Mouse (Mus musculus): ENCODE data around the gene Xpo4.

Xpo4 gene

GRCm38 (mm10) chr14:57535646-57536045, 129.6 kb downstream of the Xpo4 start:
- no peak for DNase-seq (ENCODE audit: low read depth)

GRCm38 (mm10) chr14:57534961-57535360, 130.3 kb downstream of the Xpo4 start:
- no peak for DNase-seq (ENCODE audit: low read depth)

GRCm38 (mm10) chr14:57534346-57534745, 130.9 kb downstream of the Xpo4 start:
- DNase-seq (ENCODE audit: low read depth), result no peak

DNA sequence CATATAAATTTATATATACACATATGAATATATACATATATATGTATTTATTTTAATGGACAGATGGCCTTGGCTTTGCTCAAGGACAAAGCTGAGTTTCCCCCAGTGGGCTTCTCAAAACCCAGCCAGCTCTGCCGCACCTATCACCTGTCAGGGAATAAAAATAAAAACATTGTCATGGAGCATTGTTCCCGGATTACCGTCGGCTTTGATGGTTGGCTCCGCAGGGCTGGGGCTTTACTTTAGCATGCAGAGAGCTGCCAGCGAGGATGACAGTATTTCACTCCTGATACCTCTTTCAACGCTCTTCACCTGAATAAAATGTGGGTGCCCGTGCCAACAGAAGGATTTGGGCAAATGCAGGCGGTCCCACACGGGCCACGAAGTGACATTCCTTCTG, 131.4 kb downstream of the Xpo4 start:
- no peak for DNase-seq (ENCODE audit: low read depth)

DNA sequence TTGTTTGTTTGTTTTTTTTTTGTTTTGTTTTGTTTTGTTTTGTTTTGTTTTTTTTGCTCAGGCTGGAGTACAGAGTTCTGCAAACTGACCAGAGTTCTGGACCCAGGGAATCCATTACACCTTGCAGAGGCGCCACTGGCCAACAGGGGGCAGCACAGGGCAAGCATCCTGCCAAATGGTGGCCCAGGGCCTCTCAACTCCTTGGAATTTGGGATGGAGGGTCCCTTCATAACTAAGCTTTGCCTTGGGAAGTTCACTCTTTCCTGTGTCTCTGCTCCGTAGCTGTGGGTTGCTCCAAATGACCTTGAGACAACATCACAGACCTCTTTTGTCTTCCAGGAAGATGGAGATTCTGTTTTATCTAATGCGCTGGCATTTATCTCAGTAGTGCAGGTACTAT, 132.0 kb downstream of the Xpo4 start:
- DNase-seq (ENCODE audit: low read depth), result no peak

GRCm38 (mm10) chr14:57532577-57532976, 132.7 kb downstream of the Xpo4 start:
- DNase-seq (ENCODE audit: low read depth), result no peak

- no peak for DNase-seq (ENCODE audit: low read depth)
These were observed 135.3 kb downstream of the Xpo4 start for GRCm38 (mm10) chr14:57529786-57530515.

GRCm38 (mm10) chr14:57529086-57529785, 136.0 kb downstream of the Xpo4 start:
- DNase-seq (ENCODE audit: low read depth), result no peak

DNA sequence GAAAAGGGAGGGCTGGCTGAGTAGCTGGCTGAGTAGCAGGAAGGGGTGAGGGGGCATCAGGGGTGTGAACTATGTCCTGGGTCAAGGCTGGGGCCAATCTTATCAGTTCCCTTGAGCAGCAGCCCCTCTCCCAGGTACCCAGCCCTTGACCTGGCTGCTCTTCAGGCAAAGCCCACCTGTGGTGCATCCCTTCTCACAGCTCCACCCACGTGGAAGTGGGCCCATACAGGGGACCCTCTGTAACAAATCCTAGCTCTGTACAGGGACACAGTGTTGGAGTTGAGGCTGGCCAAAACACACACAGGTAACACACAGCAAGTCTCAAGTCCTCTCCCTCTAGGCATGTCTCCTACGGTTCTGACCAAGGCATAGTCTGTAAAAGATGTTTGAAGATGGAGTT, 137.6 kb downstream of the Xpo4 start:
- no peak for DNase-seq (ENCODE audit: low read depth)

All from c-Kit-positive CD71-positive TER-119-negative erythroid progenitor cells, embryonic 14.5 days (primary cell).